Mouse (Mus musculus) mammary gland, adult 2 months (tissue): ENCODE data around the gene Olfr222. TPM values are rescaled to one million over a fixed set of nuclear protein-coding genes. Genes with fewer than 3 reads are reported as not detected.

Source experiments
- polyA plus RNA-seq: library from polyadenylated mRNA; depleted of rRNA; stranded (reverse); fragments of >200 nt; gene quantifications from 2 replicates; pipeline ENCODE4 v1.2.3, GENCODE M21; 2012; ENCODE audit warnings: low replicate concordance; rRNA removed

The Olfr222 gene
- not detected in 2 replicates for polyA plus RNA-seq

DNA sequence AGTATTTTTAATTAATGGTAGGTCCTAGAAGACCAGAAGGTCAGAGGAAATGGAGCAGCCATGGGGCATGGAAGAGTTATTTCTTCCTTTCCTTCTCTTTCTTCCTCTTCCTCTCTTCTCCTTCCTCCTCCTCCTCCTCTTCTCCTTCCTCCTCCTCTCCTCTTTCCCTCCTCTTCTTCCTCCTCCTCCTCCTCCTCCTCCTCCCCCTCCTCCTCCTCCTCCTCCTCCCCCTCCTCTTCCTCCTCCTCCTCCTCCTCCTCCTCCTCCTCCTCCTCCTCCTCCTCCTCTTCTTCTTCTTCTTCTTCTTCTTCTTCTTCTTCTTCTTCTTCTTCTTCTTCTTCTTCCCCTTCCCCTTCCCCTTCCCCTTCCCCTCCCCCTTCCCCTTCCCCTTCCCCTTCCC, at the start of gene Olfr222:
TSS of gene Olfr222 (minus strand) at position 101 of the 400 bp plus-strand sequence.

DNA sequence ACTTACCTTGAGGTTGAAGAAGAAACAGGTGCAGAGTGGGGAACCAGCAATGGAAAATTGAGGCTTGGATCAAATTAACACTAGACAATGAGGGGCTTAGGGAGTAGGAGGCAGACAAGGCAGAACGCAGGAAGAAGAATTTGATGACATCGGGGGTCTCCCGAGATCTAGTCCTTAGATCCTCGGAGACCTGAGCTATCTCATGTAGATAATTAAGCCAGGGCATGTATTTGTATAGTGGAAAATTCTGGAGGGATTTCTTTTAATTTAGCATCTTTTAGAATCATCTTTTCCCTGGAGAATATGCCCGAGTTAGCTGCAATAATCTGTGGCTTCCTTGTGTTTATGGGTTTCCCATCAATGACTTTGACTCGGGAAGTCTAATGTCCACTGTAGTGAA, 17.2 kb upstream of the Olfr222 start, which contains the start of gene Olfr223:
TSS of gene Olfr223 (minus strand) at position 101 of the 400 bp plus-strand sequence.

DNA sequence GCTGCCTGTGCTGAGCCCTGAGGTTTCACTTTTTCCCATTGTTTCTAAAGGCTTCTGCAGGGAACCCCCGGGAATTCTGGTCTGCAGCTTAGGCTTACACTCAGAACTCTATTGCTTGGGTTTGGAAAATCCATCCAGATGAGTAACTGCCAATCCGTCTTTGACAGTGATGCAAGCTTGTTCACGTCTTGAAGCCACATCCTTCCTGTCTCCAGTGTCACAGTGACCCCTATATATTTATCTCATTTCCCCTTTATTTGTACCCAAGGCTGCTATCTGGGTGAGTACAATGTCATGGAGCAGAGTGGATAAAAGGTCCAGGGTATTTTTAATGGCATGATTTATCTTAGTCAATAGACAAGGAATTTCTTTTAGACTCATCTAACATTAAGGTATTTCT, 34.7 kb downstream of the Olfr222 start, which contains the start of gene Nlrp3:
TSS of gene Nlrp3 (plus strand) at position 245 of the 400 bp plus-strand sequence.

DNA sequence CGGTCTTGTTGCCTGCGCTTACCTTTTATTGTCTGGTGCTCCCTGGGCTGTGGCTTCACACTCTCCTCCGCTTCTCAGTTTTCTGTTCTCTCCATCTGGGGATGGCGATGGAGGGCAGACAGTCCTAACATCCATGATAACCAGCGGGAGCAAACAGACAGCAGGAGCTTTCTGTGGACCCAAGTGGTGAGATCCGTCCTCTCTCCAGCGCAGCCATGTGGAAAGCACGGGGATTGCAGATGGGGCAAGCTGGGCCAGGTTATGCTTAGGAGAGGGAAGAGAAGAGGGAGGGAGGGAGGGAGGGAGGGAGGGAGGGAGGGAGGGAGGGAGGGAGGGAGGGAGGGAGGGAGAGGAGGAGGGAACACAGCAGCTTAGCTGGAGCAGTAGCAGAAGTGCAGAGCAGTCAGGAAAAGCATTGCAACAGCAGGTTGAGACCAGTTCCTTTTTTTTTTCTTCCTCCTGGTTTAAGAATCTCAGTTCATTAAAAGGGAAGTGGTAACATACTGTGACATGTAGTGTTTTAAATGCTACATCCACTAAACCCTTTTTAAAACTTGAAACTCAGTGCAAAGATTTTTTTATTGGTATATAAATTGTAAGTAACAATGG, 49.5 kb downstream of the Olfr222 start, which contains the start of gene Zkscan17:
TSS of gene Zkscan17 (minus strand) at position 280 of the 609 bp plus-strand sequence.

Other genes starting within 250 kb of the Olfr222 start
- not detected in 2 replicates for gene Prss38, start 200.6 kb downstream of the Olfr222 start, polyA plus RNA-seq
- gene Jmjd4, start 126.2 kb downstream of the Olfr222 start, polyA plus RNA-seq: 5.9 and 6.2 TPM in 2 replicates
- gene Snap47, start 125.0 kb downstream of the Olfr222 start, polyA plus RNA-seq: 31.1 and 54.7 TPM in 2 replicates
- gene Zfp867, start 103.8 kb downstream of the Olfr222 start, polyA plus RNA-seq: 0.39 and 1.1 TPM in 2 replicates
- gene Zkscan17, start 49.5 kb downstream of the Olfr222 start, polyA plus RNA-seq: 10.5 and 11.7 TPM in 2 replicates
- gene Nlrp3, start 34.7 kb downstream of the Olfr222 start, polyA plus RNA-seq: 0.73 and 0.83 TPM in 2 replicates
- gene Olfr223, start 17.1 kb upstream of the Olfr222 start, polyA plus RNA-seq: not detected in 2 replicates
- 81.1 and 126 TPM in 2 replicates for gene Mprip, start 85.1 kb upstream of the Olfr222 start, polyA plus RNA-seq
- 1.2 and 1.3 TPM in 2 replicates for gene Pld6, start 211.4 kb upstream of the Olfr222 start, polyA plus RNA-seq
- gene Flcn, start 233.8 kb upstream of the Olfr222 start, polyA plus RNA-seq: 58.6 and 69.3 TPM in 2 replicates